Mouse (Mus musculus) midbrain, embryonic 14.5 days (tissue): ENCODE measurements around the gene Sync. TPM values are rescaled to one million over a fixed set of nuclear protein-coding genes. Genes with fewer than 3 reads are reported as not detected.

ENCODE experiments used
- ATAC-seq: fragments of 200-750 bp; cut with Nextera tagmentation; 2 replicates; pipeline ENCODE4 v1.8.0; 2017; ENCODE audit warnings: moderate number of reproducible peaks, moderate library complexity; ENCODE audit not compliant: low FRiP score, low TSS enrichment
- DNase-seq: peaks from one replicate; pipeline ENCODE4 v3.0.0-alpha.2; 2015
- H3K27ac ChIP-seq: fragments of 300-500 bp; sonication (generic); replicated peaks from 2 replicates; pipeline ENCODE4 v1.5.1; 2014; ENCODE audit warnings: mild to moderate bottlenecking, low read depth, low read length, moderate library complexity
- H3K27me3 ChIP-seq: fragments of 300-500 bp; sonication (generic); 2 replicates; pipeline ENCODE4 v1.6.1; 2014; ENCODE audit warnings: low read length, control low read depth, mixed read lengths; ENCODE audit not compliant: control insufficient read depth, insufficient read depth
- H3K36me3 ChIP-seq: fragments of 300-500 bp; sonication (generic); 2 replicates; pipeline ENCODE4 v1.6.1; 2014; ENCODE audit warnings: low read length, control low read depth; ENCODE audit not compliant: control insufficient read depth, insufficient read depth
- H3K4me1 ChIP-seq: fragments of 300-500 bp; sonication (generic); 2 replicates; pipeline ENCODE4 v1.6.1; 2014; ENCODE audit warnings: mild to moderate bottlenecking, antibody characterized with exemption, low read length, control low read depth; ENCODE audit not compliant: control insufficient read depth, insufficient read depth
- H3K4me2 ChIP-seq: fragments of 300-500 bp; sonication (generic); 2 replicates; pipeline ENCODE4 v1.6.1; 2014; ENCODE audit warnings: mild to moderate bottlenecking, low read length, moderate library complexity
- H3K4me3 ChIP-seq: fragments of 300-500 bp; sonication (generic); replicated peaks from 2 replicates; pipeline ENCODE4 v1.5.1; 2014; ENCODE audit warnings: low read depth, low read length
- H3K9ac ChIP-seq: fragments of 300-500 bp; sonication (generic); replicated peaks from 2 replicates; pipeline ENCODE4 v1.6.1; 2014; ENCODE audit warnings: mild to moderate bottlenecking, low read length, moderate library complexity
- H3K9me3 ChIP-seq: fragments of 300-500 bp; sonication (generic); 2 replicates; pipeline ENCODE4 v1.6.1; 2016; ENCODE audit warnings: low read length, control low read depth, mixed read lengths; ENCODE audit not compliant: control insufficient read depth
- WGBS: fragments of 180-500 bp; shearing (Covaris S2); extraction: QIAGEN DNeasy Blood & Tissue Kit; methylation state at CpG from one replicate; pipeline ENCODE4 v1.1.7; 2014; 5-methylcytosine and 5-hydroxymethylcytosine counted together
- polyA plus RNA-seq: library from polyadenylated mRNA; unstranded; fragments of >200 nt; fragmentation: Nextera tagmentation; extraction: Ambion mirVana; gene quantifications from 2 replicates; pipeline ENCODE4 v1.2.1, GENCODE M21; 2014

Sync gene
- polyA plus RNA-seq, 1 experiment from 2014 or later, result 0.54 TPM

DNA sequence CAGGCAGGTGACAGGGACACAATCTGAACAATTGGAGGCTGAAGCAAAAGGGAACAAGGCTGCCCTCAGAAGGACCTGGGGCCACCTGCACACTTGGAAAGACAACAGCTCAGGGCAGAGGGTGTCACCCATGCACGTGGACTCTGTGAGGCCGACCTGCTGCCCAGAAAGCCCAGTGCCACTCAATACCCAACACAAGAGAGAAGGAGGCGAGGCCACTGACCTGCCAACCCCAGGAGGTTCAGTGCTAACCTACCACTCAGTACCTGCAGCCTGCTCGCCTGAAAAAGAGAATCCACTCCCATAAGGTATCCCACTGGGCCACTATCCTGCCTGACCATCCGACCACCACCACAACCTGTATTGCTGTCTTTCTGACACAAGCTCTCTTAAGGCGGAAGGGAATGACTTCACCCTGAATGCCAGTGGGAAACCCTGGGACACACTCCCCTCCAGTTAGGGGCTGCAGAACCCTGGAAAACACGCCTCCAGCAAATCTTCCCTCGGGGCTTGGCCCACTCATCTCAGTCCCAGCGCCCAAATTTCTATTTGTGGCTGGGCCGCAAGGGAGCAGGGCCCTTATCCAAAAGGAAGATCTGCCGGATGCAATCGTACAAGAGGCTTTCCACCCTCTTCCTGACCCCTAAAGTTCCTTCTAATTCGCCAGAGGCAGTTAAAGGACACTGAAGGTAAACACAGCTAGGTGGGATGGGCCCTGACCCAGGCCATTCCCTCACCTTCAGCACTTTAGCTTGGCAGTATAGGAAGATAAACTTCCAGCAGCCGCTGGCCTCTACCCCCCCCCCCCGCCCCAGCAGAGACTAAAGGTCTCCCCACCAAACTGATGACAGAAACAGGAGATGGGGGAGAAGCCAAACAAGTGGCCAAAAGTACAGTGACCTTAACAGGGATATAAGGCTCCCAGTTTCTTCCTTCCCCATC is 40.8 kb upstream of the Sync start:
- Histone ChIP-seq H3K4me1 (peaks cover 16% of the 10 kb centered on the region), H3K27me3 (peaks cover 52% of the 10 kb centered on the region), H3K27ac (no peak overlapping the region), H3K4me2 (no peak overlapping the region), H3K9me3 (no peaks in the 10 kb centered on the region), H3K36me3 (no peaks in the 10 kb centered on the region), H3K9ac (no peak overlapping the region), H3K4me3 (no peak overlapping the region)
- DNase-seq (no peak), ATAC-seq (no peak)
- WGBS, result 43% methylated on average over 15 of the region's 15 CpGs

DNA sequence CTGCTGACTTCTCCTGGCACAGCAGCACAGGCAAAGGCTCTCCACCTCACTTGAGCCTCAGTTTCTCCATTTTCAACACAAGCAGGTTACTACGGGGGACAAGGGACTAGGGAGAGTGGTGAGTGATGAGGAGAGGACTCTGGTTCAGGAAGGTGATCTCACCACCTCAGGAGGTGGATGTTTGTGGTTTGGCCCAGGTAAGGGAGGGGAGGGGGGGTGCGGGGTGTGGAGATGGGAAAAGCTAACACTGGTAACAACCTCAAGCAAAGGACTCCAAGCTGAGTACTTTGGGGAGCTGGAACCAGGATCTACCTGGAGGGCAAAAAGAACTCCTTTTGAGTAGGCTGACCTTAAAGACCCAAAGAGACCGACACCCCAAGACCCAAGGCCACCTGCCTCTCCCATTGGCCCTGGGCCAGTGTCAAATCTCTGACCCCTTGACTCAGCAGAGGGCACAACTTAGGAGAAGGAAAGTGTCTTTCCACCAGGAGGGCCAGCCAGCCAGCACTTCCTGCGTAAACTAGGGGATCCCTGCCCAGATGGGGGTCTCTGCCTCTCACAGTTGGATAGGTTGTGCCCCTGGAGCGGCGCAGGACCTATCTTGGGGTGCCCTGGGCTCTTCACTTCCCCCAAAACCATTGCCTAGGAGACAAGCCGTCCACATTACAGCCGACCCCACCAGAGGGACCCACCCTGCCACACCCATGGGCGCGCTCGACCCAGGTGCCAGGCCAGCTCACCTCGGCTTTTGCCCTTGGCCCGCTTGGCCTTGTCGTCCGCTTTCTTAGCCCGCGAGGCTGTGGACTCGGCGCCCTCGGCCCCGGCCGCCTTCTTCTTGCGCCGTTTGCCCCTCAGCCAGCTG is 39.8 kb upstream of the Sync start:
- no peaks in the 10 kb centered on the region for H3K9me3 ChIP-seq
- WGBS, result 12% methylated on average over 24 of the region's 24 CpGs
- H3K27ac ChIP-seq, result no peak overlapping the region
- peak overlapping the region; percentile 60 for H3K9ac ChIP-seq
- ATAC-seq (no peak), DNase-seq (no peak)
- H3K4me2 ChIP-seq, result peak overlapping the region; percentile 98
- peaks cover 54% of the 10 kb centered on the region for H3K27me3 ChIP-seq
- H3K36me3 ChIP-seq, result no peaks in the 10 kb centered on the region
- H3K4me1 ChIP-seq, result peaks cover 14% of the 10 kb centered on the region
- peak overlapping the region; percentile 38 for H3K4me3 ChIP-seq

DNA sequence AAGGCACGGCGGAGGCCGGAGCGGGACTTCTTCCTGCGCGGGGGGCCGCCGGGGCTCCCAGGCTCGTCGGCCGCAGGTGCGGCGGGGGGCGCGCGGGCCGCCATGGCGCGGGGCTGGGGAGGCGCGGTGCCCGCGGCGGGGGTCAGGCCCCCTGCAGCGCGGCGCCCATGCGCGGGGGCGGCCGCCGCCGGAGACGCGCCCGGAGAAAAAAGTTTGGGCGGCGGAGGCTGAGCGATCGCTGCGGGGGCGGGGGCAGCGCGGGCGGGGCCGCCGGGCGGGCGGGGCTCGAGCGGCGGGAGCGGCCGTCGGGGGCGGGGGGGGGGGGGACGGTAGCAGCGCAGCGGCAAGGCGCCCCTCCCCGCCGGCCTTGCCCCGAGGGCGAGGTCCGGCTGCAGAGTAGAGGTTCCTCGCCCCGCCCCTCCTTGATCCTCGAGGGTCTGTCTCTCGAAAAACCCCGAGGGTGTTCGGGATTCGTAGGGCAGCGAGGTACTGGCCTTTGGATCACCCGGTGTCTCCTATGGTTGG is 39.1 kb upstream of the Sync start:
- peaks cover 54% of the 10 kb centered on the region for H3K27me3 ChIP-seq
- DNase-seq (no peak), ATAC-seq (no peak)
- no peaks in the 10 kb centered on the region for H3K9me3 ChIP-seq
- peak overlapping the region; percentile 98 for H3K4me2 ChIP-seq
- 3% methylated on average over 48 of the region's 74 CpGs for WGBS
- H3K27ac ChIP-seq, result no peak overlapping the region
- H3K4me1 ChIP-seq, result peaks cover 12% of the 10 kb centered on the region
- peak overlapping the region; percentile 38 for H3K4me3 ChIP-seq
- peak overlapping the region; percentile 60 for H3K9ac ChIP-seq
- no peaks in the 10 kb centered on the region for H3K36me3 ChIP-seq

DNA sequence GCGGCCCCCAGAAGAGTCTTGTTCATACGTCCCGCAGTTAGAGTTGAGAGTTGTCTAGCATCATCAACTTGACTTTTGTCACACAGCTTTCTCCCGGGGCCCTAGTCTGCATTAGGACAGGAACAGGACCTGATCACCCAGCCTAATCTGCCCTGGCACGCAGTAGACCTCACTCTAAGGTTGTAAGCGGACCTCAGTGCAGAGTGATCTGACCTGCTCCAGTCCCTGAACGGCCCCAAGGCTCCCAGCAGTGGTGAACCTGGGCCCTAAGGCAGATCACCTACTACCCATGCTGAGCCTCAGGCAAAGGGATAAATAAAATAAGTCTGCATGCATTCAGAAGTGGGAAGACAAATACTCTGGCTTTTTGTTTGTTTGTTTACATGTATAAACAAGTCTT is 38.1 kb upstream of the Sync start:
- H3K9ac ChIP-seq, result no peak overlapping the region
- H3K4me2 ChIP-seq, result no peak overlapping the region
- 26% methylated on average over 7 of the region's 7 CpGs for whole genome bisulfite sequencing
- no peaks in the 10 kb centered on the region for H3K9me3 ChIP-seq
- DNase-seq (no peak), ATAC-seq (no peak)
- no peaks in the 10 kb centered on the region for H3K36me3 ChIP-seq
- H3K27me3 ChIP-seq, result peaks cover 53% of the 10 kb centered on the region
- no peak overlapping the region for H3K4me3 ChIP-seq
- H3K4me1 ChIP-seq, result peaks cover 12% of the 10 kb centered on the region
- no peak overlapping the region for H3K27ac ChIP-seq

DNA sequence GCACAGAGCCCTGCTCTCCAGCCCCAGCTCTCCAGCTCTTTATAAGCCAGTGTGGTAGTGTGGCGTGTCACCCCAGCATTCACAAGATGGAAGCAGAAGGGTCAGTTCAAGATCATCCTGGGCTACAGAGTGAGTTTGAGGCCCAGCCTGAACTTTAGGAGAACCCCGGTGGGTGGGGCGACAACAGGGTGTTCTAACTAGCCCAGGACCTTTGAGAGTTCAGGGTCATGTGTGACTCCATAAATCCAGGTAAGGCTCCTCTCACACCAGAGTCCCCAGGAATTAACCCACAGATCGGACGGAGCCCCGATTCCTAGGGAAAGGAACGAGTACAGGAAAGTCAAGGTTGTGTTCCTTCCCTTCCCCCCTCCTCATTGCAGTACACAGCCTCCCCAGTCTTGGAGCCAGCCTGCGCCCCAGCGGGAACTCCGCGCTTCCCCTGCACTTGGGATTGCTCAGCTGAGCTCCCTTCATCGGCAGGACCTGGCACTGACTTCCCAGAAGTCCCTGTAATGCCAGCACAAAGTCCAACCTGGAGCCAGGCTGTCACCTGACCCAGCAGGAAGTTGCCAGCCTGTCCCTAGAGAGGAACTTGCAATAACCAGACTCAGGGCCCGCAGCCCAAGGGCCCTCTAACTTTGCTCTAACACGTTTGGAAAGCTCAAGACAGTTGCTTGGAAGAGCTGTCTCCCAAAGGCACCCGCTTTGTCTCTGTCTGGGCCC is 36.5 kb upstream of the Sync start:
- no peak overlapping the region for H3K9ac ChIP-seq
- ATAC-seq (no peak), DNase-seq (no peak)
- H3K27ac ChIP-seq, result no peak overlapping the region
- 13% methylated on average over 15 of the region's 15 CpGs for WGBS
- no peaks in the 10 kb centered on the region for H3K9me3 ChIP-seq
- H3K4me2 ChIP-seq, result peak overlapping the region; percentile 27
- H3K4me3 ChIP-seq, result no peak overlapping the region
- peaks cover 12% of the 10 kb centered on the region for H3K4me1 ChIP-seq
- peaks cover 49% of the 10 kb centered on the region for H3K27me3 ChIP-seq
- H3K36me3 ChIP-seq, result no peaks in the 10 kb centered on the region

DNA sequence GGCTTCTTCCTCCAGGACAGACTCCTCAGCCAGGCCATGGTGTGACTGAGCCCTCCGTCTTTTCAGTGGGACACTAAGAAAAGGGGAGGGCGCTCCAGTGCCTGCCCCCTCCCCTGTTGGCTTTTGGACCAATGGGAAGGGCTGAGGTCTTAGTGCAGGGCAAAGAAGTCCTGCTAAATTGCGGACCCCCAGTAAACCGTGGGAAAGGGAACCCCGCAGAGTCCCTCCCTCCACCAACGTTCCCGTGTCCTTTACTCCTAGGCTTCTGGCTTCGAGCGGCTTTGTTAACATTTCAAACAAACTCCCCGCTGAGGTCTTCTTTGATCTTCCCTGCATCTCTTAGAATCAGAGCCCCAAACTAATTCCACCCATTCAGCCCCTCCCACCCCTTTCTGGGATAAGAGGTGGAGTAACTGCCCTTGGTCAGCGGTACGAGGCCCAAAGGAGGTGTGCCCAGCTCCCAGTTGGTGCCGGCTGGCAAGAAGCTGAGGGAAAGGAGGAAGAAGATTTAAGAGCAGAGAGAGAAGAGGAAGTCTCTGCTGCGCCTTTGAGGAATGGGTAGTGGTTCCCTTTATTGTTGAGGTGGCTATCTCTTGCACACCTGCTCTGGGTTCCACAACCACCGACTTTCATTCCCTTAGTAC is 35.8 kb upstream of the Sync start:
- H3K4me2 ChIP-seq, result peak overlapping the region; percentile 27

DNA sequence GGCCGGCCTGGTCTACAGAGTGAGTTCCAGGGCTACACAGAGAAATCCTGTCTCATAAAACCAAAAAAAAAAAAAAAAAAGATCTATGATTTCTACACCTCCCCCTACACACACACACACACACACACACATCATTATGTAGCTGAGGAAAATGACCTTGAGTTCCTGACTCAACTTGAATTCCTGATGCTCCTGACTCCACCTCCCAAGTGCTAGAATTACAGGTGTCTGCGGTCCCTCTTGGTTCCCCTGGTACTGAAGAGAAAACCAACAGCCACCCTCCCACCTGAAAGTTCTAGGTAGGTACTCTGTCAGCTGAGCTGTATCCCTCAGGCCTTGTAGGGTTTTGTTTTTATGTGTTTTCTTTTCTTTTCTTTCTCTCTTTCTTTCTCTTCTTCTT is 34.9 kb upstream of the Sync start:
- H3K4me2 ChIP-seq, result no peak overlapping the region
- H3K9me3 ChIP-seq, result no peaks in the 10 kb centered on the region
- DNase-seq (no peak), ATAC-seq (no peak)
- H3K4me3 ChIP-seq, result no peak overlapping the region
- H3K27me3 ChIP-seq, result peaks cover 35% of the 10 kb centered on the region
- no peak overlapping the region for H3K9ac ChIP-seq
- no peak overlapping the region for H3K27ac ChIP-seq
- H3K36me3 ChIP-seq, result no peaks in the 10 kb centered on the region
- 87% methylated on average over 2 of the region's 2 CpGs for WGBS
- peaks cover 16% of the 10 kb centered on the region for H3K4me1 ChIP-seq

More for the DNA sequence above, 35.8 kb upstream of the Sync start:
- H3K4me1 ChIP-seq, result peaks cover 15% of the 10 kb centered on the region
- no peaks in the 10 kb centered on the region for H3K9me3 ChIP-seq
- DNase-seq (peak; percentile 69), ATAC-seq (no peak)
- WGBS, result 1% methylated on average over 15 of the region's 15 CpGs
- no peak overlapping the region for H3K4me3 ChIP-seq
- H3K27ac ChIP-seq, result no peak overlapping the region
- no peak overlapping the region for H3K9ac ChIP-seq
- H3K36me3 ChIP-seq, result no peaks in the 10 kb centered on the region
- H3K27me3 ChIP-seq, result peaks cover 43% of the 10 kb centered on the region

DNA sequence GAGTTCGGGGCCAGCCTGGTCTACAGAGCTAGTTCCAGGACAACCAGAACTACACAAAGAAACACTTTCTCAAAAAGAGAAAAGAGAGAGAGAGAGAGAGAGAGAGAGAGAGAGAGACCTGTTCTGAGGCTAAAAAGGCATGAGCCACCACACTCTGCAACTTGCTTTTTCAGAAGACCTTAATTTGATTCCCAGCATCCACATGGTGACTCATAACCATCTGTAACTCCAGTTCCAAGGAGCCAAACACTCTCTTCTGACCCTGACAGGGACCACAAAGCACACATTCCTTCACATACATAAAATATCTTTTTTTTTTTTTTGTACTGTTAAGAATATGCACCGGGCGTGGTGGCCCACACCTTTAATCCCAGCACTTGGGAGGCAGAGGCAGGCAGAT is 32.8 kb upstream of the Sync start:
- Histone ChIP-seq H3K4me2 (no peak overlapping the region), H3K4me3 (no peak overlapping the region), H3K9ac (no peak overlapping the region), H3K9me3 (no peaks in the 10 kb centered on the region), H3K36me3 (no peaks in the 10 kb centered on the region), H3K27me3 (peaks cover 19% of the 10 kb centered on the region), H3K4me1 (peaks cover 20% of the 10 kb centered on the region), H3K27ac (no peak overlapping the region)
- no peak for DNase-seq
- WGBS, result 97% methylated on average over 3 of the region's 3 CpGs
- ATAC-seq, result no peak
